ENCODE assay signal across 19 mouse cellular contexts in the genomic region with DNA sequence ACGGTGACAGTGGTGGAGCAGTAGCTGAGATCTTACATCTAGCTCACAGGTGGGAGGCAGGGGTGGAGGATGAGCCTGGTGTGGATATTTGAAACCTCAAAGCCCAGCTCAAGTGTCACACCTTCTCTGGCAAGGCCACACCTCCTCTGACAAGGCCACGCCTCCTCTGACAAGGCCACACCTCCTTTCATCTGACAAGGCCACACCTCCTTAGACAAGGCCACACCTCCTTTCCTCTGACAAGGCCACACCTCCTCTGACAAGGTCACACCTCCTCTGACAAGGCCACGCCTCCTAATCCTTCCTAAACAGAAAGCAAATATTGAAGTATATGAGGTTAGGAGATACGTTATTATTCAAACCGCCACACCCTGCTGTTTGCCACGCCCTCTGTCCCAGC.
DNase-seq lines count a peak whose midpoint lies in the region; ATAC-seq and TF ChIP-seq lines count a peak whose summit lies in the region.
"Had no signal": no experiment of that assay in that cellular context is flagged by ENCODE, and none has a peak within 500 bp of the region (broad histone marks: within the 10 kb centered on the region; RNA-seq: fewer than 3 reads in every experiment).

No protein-coding gene starts in this region.

- no peaks in the 10 kb centered on the region for H3K27me3 ChIP-seq in intestine, postnatal 0 days (replicated peaks; ENCODE audit: control insufficient read depth, insufficient read depth, low read length)
- H3K27me3 ChIP-seq in intestine, embryonic 15.5 days (replicated peaks): 0 out of 2 replicates have a peak, but pooled peaks cover 3% of the 10 kb centered on the region
- H3K27me3 ChIP-seq in stomach, postnatal 0 days (ENCODE audit: control insufficient read depth, insufficient read depth, low read length): no peaks in the 10 kb centered on the region
- no peaks in the 10 kb centered on the region for H3K27me3 ChIP-seq in kidney, adult 2 months (replicated peaks; ENCODE audit: control insufficient read depth, insufficient read depth, low read length)
- H3K27me3 ChIP-seq: hindbrain, embryonic 15.5 days had no signal

- no peak for TF ChIP-seq EP300 in stomach, postnatal 0 days (optimal IDR thresholded peaks at IDR 0.05)

- TF ChIP-seq POLR2A in kidney, adult 2 months (IDR thresholded peaks at IDR 0.05; ENCODE audit: low read depth, low read length): no peak

- 81% methylated on average over 6 of the region's 6 CpGs for WGBS in intestine, postnatal 0 days
- WGBS in intestine, embryonic 15.5 days: 83% methylated on average over 6 of the region's 6 CpGs
- WGBS in stomach, postnatal 0 days: 84% methylated on average over 6 of the region's 6 CpGs
- 88% methylated on average over 6 of the region's 6 CpGs for WGBS in kidney, adult 2 months

- TF ChIP-seq CTCF in intestine, postnatal 0 days (IDR thresholded peaks at IDR 0.05; ENCODE audit: low read depth): no peak
- no peak for TF ChIP-seq CTCF in stomach, postnatal 0 days (IDR thresholded peaks at IDR 0.05; ENCODE audit: low read depth)
- no peak for TF ChIP-seq CTCF in kidney, adult 2 months (conservative IDR thresholded peaks at IDR 0.05; ENCODE audit: insufficient read depth, insufficient read length, low read depth, low read length)

- no peaks in the 10 kb centered on the region for H3K36me3 ChIP-seq in intestine, postnatal 0 days (ENCODE audit: control insufficient read depth, insufficient read depth)
- H3K36me3 ChIP-seq in intestine, embryonic 15.5 days: no peaks in the 10 kb centered on the region
- H3K36me3 ChIP-seq in stomach, postnatal 0 days (ENCODE audit: control insufficient read depth, insufficient read depth, low read length): no peaks in the 10 kb centered on the region
- no peaks in the 10 kb centered on the region for H3K36me3 ChIP-seq in kidney, adult 2 months (ENCODE audit: control insufficient read depth, insufficient read depth, low read length)
- H3K36me3 ChIP-seq: embryonic facial prominence, embryonic 10.5 days; G1E; heart, embryonic 13.5 days; hindbrain, embryonic 15.5 days had no signal

- no peaks in the 10 kb centered on the region for H3K9me3 ChIP-seq in intestine, postnatal 0 days (ENCODE audit: control insufficient read depth)
- H3K9me3 ChIP-seq in intestine, embryonic 15.5 days: no peaks in the 10 kb centered on the region
- H3K9me3 ChIP-seq in stomach, postnatal 0 days (ENCODE audit: control insufficient read depth, low read length): no peaks in the 10 kb centered on the region
- H3K9me3 ChIP-seq: embryonic facial prominence, embryonic 10.5 days; heart, embryonic 13.5 days; hindbrain, embryonic 15.5 days had no signal

- H3K9ac ChIP-seq in intestine, postnatal 0 days (ENCODE audit: low read depth, low read length): no peak overlapping the region
- H3K9ac ChIP-seq in intestine, embryonic 15.5 days: no peak overlapping the region
- no peak overlapping the region for H3K9ac ChIP-seq in stomach, postnatal 0 days (ENCODE audit: low read length)
- H3K9ac ChIP-seq: heart, embryonic 13.5 days; hindbrain, embryonic 15.5 days had no signal

- H3K4me1 ChIP-seq in intestine, postnatal 0 days (replicated peaks; ENCODE audit: control insufficient read depth, insufficient read depth, low read length): no peaks in the 10 kb centered on the region
- H3K4me1 ChIP-seq in intestine, embryonic 15.5 days (replicated peaks): 0 out of 2 replicates have a peak, but pooled peaks cover 5% of the 10 kb centered on the region
- H3K4me1 ChIP-seq in stomach, postnatal 0 days (replicated peaks; ENCODE audit: control insufficient read depth, insufficient read depth): no peaks in the 10 kb centered on the region
- no peaks in the 10 kb centered on the region for H3K4me1 ChIP-seq in kidney, adult 2 months (ENCODE audit: control insufficient read depth, insufficient read depth, low read length)

- DNase-seq in WW6 (ENCODE audit: low read depth, low spot score): peak; percentile 31
- no peak for DNase-seq in stomach, postnatal 0 days (ENCODE audit: low spot score)
- no peak for DNase-seq in heart, adult 9 months (ENCODE audit: low spot score in 2 of 2)
- DNase-seq in left cerebral cortex, postnatal 25 days (ENCODE audit: low spot score in 2 of 2): no peak
- no peak for DNase-seq in kidney, adult 2 months
- DNase-seq: adrenal gland, adult 8-10 months; adrenal gland, postnatal 36 days; cerebellum, adult 2 months; cerebellum, postnatal 10 days; gastrocnemius, adult 2 months; gastrocnemius, postnatal 25 days; heart, postnatal 36 days had no signal

- H3K4me2 ChIP-seq in intestine, postnatal 0 days (replicated peaks; ENCODE audit: low read depth): no peak overlapping the region
- no peak overlapping the region for H3K4me2 ChIP-seq in intestine, embryonic 15.5 days (replicated peaks)
- no peak overlapping the region for H3K4me2 ChIP-seq in stomach, postnatal 0 days (replicated peaks; ENCODE audit: low read depth)
- H3K4me2 ChIP-seq: heart, embryonic 13.5 days; hindbrain, embryonic 15.5 days had no signal

- intact Hi-C loops in left cerebral cortex, postnatal 25 days (cut with DNase I): no loop called here

- no peak overlapping the region for H3K4me3 ChIP-seq in intestine, postnatal 0 days (ENCODE audit: low read depth, low read length)
- H3K4me3 ChIP-seq in intestine, embryonic 15.5 days (replicated peaks): no peak overlapping the region
- no peak overlapping the region for H3K4me3 ChIP-seq in stomach, postnatal 0 days (ENCODE audit: low read depth, low read length)
- no peak overlapping the region for H3K4me3 ChIP-seq in kidney, adult 2 months (ENCODE audit: insufficient read depth, low read depth, low read length)
- H3K4me3 ChIP-seq: embryonic facial prominence, embryonic 10.5 days; gastrocnemius, adult 2 months; heart, embryonic 13.5 days; hindbrain, embryonic 15.5 days had no signal

- ATAC-seq in intestine, postnatal 0 days: peak; percentile 32
- no peak for ATAC-seq in intestine, embryonic 15.5 days
- ATAC-seq in stomach, postnatal 0 days (ENCODE audit: low FRiP score, low TSS enrichment): peak; percentile 36; the same call in 1 of the 2 replicates
- ATAC-seq: forebrain, embryonic 14.5 days had no signal

- no peak overlapping the region for H3K27ac ChIP-seq in intestine, postnatal 0 days (ENCODE audit: low read depth, low read length)
- H3K27ac ChIP-seq in intestine, embryonic 15.5 days: no peak overlapping the region
- H3K27ac ChIP-seq in stomach, postnatal 0 days (replicated peaks): no peak overlapping the region
- H3K27ac ChIP-seq in kidney, adult 2 months (ENCODE audit: insufficient read depth, low read depth, low read length): no peak overlapping the region
- H3K27ac ChIP-seq: embryonic facial prominence, embryonic 10.5 days; gastrocnemius, adult 2 months; heart, embryonic 13.5 days; hindbrain, embryonic 15.5 days had no signal
